Comparison of ENCODE assay signal across 13 mouse cellular contexts in genomic region chr2:73588951-73589350, GRCm38 (mm10). TPM values are rescaled to one million over a fixed set of nuclear protein-coding genes. Genes with fewer than 3 reads are reported as not detected.
"Had no signal": no experiment of that assay in that cellular context is flagged by ENCODE, and none has a peak within 500 bp of the region (broad histone marks: within the 10 kb centered on the region; RNA-seq: fewer than 3 reads in every experiment).

No protein-coding gene starts in this region.

- ATAC-seq: hindbrain, postnatal 0 days; liver, postnatal 0 days; midbrain, embryonic 13.5 days had no signal

- H3K27ac ChIP-seq: hindbrain, postnatal 0 days; kidney, postnatal 0 days; limb, embryonic 15.5 days; liver, embryonic 13.5 days; macrophage; midbrain, embryonic 13.5 days had no signal

- H3K27me3 ChIP-seq: limb, embryonic 15.5 days had no signal

- H3K9ac ChIP-seq: limb, embryonic 15.5 days; liver, embryonic 13.5 days; liver, postnatal 0 days; midbrain, embryonic 13.5 days had no signal

- H3K4me2 ChIP-seq: liver, embryonic 13.5 days; midbrain, embryonic 13.5 days had no signal

- DNase-seq: kidney, adult 11 months; kidney, adult 9 months; kidney, postnatal 36 days; liver, embryonic 13.5 days; liver, postnatal 0 days; thymus, adult 2 months; thymus, postnatal 25 days had no signal

- H3K4me3 ChIP-seq: liver, embryonic 13.5 days; megakaryocyte, embryonic 14.5 days; midbrain, embryonic 13.5 days had no signal

- H3K9me3 ChIP-seq: limb, embryonic 15.5 days; liver, embryonic 13.5 days; megakaryocyte, embryonic 14.5 days; midbrain, embryonic 13.5 days had no signal

- H3K36me3 ChIP-seq: limb, embryonic 15.5 days; liver, embryonic 13.5 days; midbrain, embryonic 13.5 days had no signal

RNA-seq across cellular contexts. Expression of gene Chrna1, which starts 8.8 kb away (rescaled TPM):
- total RNA-seq: hindbrain, postnatal 0 days had no signal
- polyA plus RNA-seq: macrophage had no signal
